Mouse (Mus musculus) olfactory bulb, adult 2 months (tissue): Measurements from ENCODE around the gene Dock6. TPM values are rescaled to one million over a fixed set of nuclear protein-coding genes. Genes with fewer than 3 reads are reported as not detected.

Source experiments
- H3K27ac ChIP-seq: fragments of 200-500 bp; 2 replicates; pipeline ENCODE4 v1.5.1; 2012; ENCODE audit warnings: low read depth, low read length; ENCODE audit not compliant: insufficient read depth
- H3K4me1 ChIP-seq: fragments of 200-500 bp; 2 replicates; pipeline ENCODE4 v1.6.1; 2012; ENCODE audit warnings: low read length; ENCODE audit not compliant: control insufficient read depth, insufficient read depth
- H3K4me3 ChIP-seq: fragments of 200-500 bp; 2 replicates; pipeline ENCODE4 v1.5.1; 2012; ENCODE audit warnings: mild to moderate bottlenecking, low read depth, low read length, moderate library complexity; ENCODE audit not compliant: insufficient read depth
- CTCF ChIP-seq: fragments of 200-500 bp; IDR thresholded peaks from 2 replicates; pipeline ENCODE4 v1.5.1; 2012; ENCODE audit warnings: low read depth, mild to moderate bottlenecking, low read length, moderate library complexity; ENCODE audit not compliant: insufficient read depth
- POLR2A ChIP-seq: fragments of 200-500 bp; IDR thresholded peaks from 2 replicates; pipeline ENCODE4 v1.6.1; 2012; ENCODE audit warnings: mild to moderate bottlenecking, low read depth, low read length, moderate library complexity; ENCODE audit not compliant: insufficient read depth
- WGBS: fragments of 180-500 bp; shearing (Covaris S2); methylation state at CpG from one replicate; pipeline ENCODE4 v1.1.7; 2018; 5-methylcytosine and 5-hydroxymethylcytosine counted together
- polyA plus RNA-seq: library from polyadenylated mRNA; stranded (reverse); fragments of >200 nt; gene quantifications from 2 replicates; pipeline ENCODE4 v1.2.4, GENCODE M21; 2012; ENCODE audit warnings: low replicate concordance; ENCODE audit not compliant: missing spikeins, insufficient read depth, insufficient read length

Dock6 gene
- polyA plus RNA-seq, 1 experiment = not detected

GRCm38 (mm10) chr9:21759718-21760117 is 92.7 kb downstream of the Dock6 start:
- Histone ChIP-seq H3K27ac (no peak overlapping the region), H3K4me3 (peak overlapping the region; percentile 92), H3K4me1 (peaks cover 5% of the 10 kb centered on the region)
- no peak for TF ChIP-seq CTCF
- no peak for TF ChIP-seq POLR2A
- WGBS = 1% methylated on average over 20 of the region's 20 CpGs

DNA sequence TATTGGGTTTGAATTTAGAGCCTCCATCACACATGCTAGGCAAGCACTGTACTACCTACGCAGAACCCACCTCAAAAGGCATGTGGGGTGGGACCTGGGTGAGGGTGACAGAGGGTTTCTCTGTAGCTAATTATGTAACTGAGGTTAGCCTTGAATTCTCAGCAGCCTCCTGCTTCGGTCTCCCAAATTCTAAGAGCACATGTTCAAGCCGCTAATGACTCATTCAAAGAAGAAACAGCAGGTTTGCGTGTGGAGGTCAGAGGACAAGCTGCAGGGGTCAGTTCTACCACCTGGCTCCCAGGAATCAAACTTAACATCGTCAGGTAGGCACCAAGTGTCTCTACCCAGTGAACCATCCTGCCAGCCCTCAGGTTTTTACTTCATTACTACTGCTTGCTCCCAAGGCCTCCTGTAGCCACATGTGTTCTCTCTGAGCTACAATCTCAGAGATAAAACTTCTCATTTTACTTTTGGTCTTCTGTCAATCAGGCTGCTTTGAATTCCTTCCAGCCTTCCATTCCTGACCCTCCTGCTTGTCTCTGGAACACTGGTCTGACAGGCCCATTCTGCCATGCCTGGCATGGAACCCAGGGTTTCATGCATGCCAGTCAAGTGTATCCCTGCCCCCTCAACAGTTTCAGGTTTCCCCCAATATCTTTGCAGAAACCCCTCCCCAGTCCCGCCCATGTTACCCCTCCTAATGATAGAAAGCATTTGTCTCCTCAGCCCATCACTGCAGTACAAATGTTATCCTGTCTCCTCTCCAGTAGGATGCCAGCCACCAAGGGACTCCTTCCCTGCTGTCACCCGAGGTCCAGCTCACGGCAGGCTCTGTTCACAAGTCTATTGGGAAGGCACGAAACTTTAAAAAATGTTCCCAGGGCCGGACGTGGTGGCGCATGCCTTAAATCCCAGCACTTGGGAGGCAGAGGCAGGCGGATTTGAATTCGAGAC is 93.6 kb downstream of the Dock6 start:
- TF ChIP-seq POLR2A (no peak), CTCF (no peak)
- 60% methylated on average over 14 of the region's 14 CpGs for WGBS
- peaks cover 5% of the 10 kb centered on the region for H3K4me1 ChIP-seq
- no peak overlapping the region for H3K4me3 ChIP-seq
- no peak overlapping the region for H3K27ac ChIP-seq

GRCm38 (mm10) chr9:21754516-21755321 is 97.7 kb downstream of the Dock6 start:
- Histone ChIP-seq H3K4me1 (peaks cover 8% of the 10 kb centered on the region), H3K27ac (no peak overlapping the region), H3K4me3 (no peak overlapping the region)
- TF ChIP-seq CTCF (no peak), POLR2A (no peak)
- WGBS = 72% methylated on average over 13 of the region's 13 CpGs

GRCm38 (mm10) chr9:21754003-21754402 is 98.4 kb downstream of the Dock6 start:
- H3K27ac ChIP-seq = no peak overlapping the region

DNA sequence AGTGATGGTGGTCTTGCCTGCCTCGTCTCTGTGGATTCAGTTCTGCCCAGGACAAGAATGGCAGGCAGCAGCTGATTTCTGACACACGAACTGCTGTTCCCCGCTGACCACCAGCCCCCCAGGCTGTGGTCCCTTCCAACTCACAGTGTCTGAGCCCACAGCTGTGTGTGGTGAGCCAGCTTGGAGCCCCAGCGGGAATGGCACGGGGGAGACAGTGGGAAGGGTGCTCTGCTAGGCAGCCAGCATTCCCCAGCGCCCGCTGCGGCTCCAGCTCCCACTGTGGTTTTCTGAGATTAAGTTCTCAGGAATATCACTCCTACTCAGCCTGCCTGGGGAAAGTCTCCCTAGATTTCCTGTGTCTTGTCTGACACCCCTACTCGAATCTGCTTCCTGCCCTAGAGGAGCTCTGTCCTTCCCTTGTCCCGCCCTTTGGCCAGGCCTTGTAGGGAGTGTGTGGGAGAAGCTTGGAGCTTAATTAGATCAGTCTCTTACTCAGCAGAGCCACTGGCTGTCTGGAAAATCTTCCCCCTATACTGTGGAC is 100.1 kb downstream of the Dock6 start:
- 61% methylated on average over 10 of the region's 10 CpGs for WGBS
- no peak overlapping the region for H3K4me3 ChIP-seq
- H3K4me1 ChIP-seq = peaks cover 6% of the 10 kb centered on the region
- no peak overlapping the region for H3K27ac ChIP-seq
- TF ChIP-seq CTCF (no peak), POLR2A (no peak)

More at GRCm38 (mm10) chr9:21754003-21754402, 98.4 kb downstream of the Dock6 start:
- WGBS = 66% methylated on average over 2 of the region's 2 CpGs
- Histone ChIP-seq H3K4me1 (peaks cover 6% of the 10 kb centered on the region), H3K4me3 (no peak overlapping the region)
- TF ChIP-seq POLR2A (no peak), CTCF (no peak)

GRCm38 (mm10) chr9:21751347-21751746 is 101.1 kb downstream of the Dock6 start:
- TF ChIP-seq POLR2A (no peak), CTCF (no peak)
- H3K4me3 ChIP-seq = no peak overlapping the region
- H3K27ac ChIP-seq = no peak overlapping the region
- H3K4me1 ChIP-seq = peaks cover 6% of the 10 kb centered on the region
- WGBS = 54% methylated on average over 6 of the region's 6 CpGs

- H3K4me1 ChIP-seq = peaks cover 6% of the 10 kb centered on the region
- TF ChIP-seq POLR2A (no peak), CTCF (no peak)
- no peak overlapping the region for H3K27ac ChIP-seq
- H3K4me3 ChIP-seq = no peak overlapping the region
- WGBS = 92% methylated on average over 3 of the region's 3 CpGs
Measured at GRCm38 (mm10) chr9:21750370-21750769, 102.1 kb downstream of the Dock6 start.

Other genes with a start within 250 kb of the Dock6 start
- gene Smarca4, start 236.5 kb downstream of the Dock6 start, polyA plus RNA-seq = 109 and 120 TPM in 2 replicates
- gene Ldlr, start 129.2 kb downstream of the Dock6 start, polyA plus RNA-seq = not detected in 2 replicates
- not detected in 2 replicates for gene Spc24, start 92.3 kb downstream of the Dock6 start, polyA plus RNA-seq
- not detected in 2 replicates for gene Kank2, start 53.9 kb downstream of the Dock6 start, polyA plus RNA-seq
- gene Angptl8, start 17.1 kb downstream of the Dock6 start, polyA plus RNA-seq = not detected in 2 replicates
- gene Rab3d, start 65.6 kb upstream of the Dock6 start, polyA plus RNA-seq = not detected in 2 replicates
- gene Ccdc159, start 74.8 kb upstream of the Dock6 start, polyA plus RNA-seq = not detected in 2 replicates
- not detected in 2 replicates for gene Tmem205, start 74.9 kb upstream of the Dock6 start, polyA plus RNA-seq
- not detected in 2 replicates for gene Plppr2, start 84.4 kb upstream of the Dock6 start, polyA plus RNA-seq
- gene Swsap1, start 103.1 kb upstream of the Dock6 start, polyA plus RNA-seq = not detected in 2 replicates
- not detected in 2 replicates for gene Epor, start 110.9 kb upstream of the Dock6 start, polyA plus RNA-seq
- not detected in 2 replicates for gene Rgl3, start 136.8 kb upstream of the Dock6 start, polyA plus RNA-seq
- gene Ccdc151, start 150.0 kb upstream of the Dock6 start, polyA plus RNA-seq = not detected in 2 replicates
- gene Prkcsh, start 150.2 kb upstream of the Dock6 start, polyA plus RNA-seq = not detected in 2 replicates
- gene Elavl3, start 199.4 kb upstream of the Dock6 start, polyA plus RNA-seq = not detected in 2 replicates
- not detected in 2 replicates for gene Gm49318, start 218.6 kb upstream of the Dock6 start, polyA plus RNA-seq
- gene Zfp653, start 218.7 kb upstream of the Dock6 start, polyA plus RNA-seq = not detected in 2 replicates
- not detected in 2 replicates for gene Ecsit, start 232.8 kb upstream of the Dock6 start, polyA plus RNA-seq
- not detected in 2 replicates for gene Cnn1, start 246.6 kb upstream of the Dock6 start, polyA plus RNA-seq